Mouse (Mus musculus) neural tube, embryonic 11.5 days (tissue): ENCODE results near the gene Plin5. TPM values are rescaled to one million over a fixed set of nuclear protein-coding genes. Genes with fewer than 3 reads are reported as not detected.
"Not testable (repeated sequence)": the region's sequence is repeated elsewhere in the genome, so short reads cannot be mapped to it uniquely, and the experiment has no call there.

Source experiments
- ATAC-seq: fragments of 200-750 bp; cut with Nextera tagmentation; 2 replicates; pipeline ENCODE4 v1.8.0; 2017; ENCODE audit warnings: moderate number of reproducible peaks, mild to moderate bottlenecking, moderate TSS enrichment, moderate library complexity; ENCODE audit not compliant: insufficient read depth, low FRiP score, low TSS enrichment
- DNase-seq: peaks from one replicate; pipeline ENCODE4 v3.0.0-alpha.2; 2015; ENCODE audit warnings: low spot score
- H3K27ac ChIP-seq: fragments of 300-500 bp; sonication (generic); 2 replicates; pipeline ENCODE4 v1.5.1; 2014; ENCODE audit warnings: low read depth, mild to moderate bottlenecking, low read length
- H3K27me3 ChIP-seq: fragments of 300-500 bp; sonication (generic); 2 replicates; pipeline ENCODE4 v1.6.1; 2014; ENCODE audit warnings: mild to moderate bottlenecking, low read length, mixed read lengths; ENCODE audit not compliant: control insufficient read depth, insufficient read depth
- H3K36me3 ChIP-seq: fragments of 300-500 bp; sonication (generic); 2 replicates; pipeline ENCODE4 v1.6.1; 2014; ENCODE audit warnings: mild to moderate bottlenecking, low read length, moderate library complexity, mixed read lengths; ENCODE audit not compliant: control insufficient read depth, insufficient read depth
- H3K4me1 ChIP-seq: fragments of 300-500 bp; sonication (generic); 2 replicates; pipeline ENCODE4 v1.6.1; 2014; ENCODE audit warnings: low read length, mixed read lengths; ENCODE audit not compliant: control insufficient read depth, insufficient read depth
- H3K4me2 ChIP-seq: fragments of 300-500 bp; sonication (generic); 2 replicates; pipeline ENCODE4 v1.6.1; 2014; ENCODE audit warnings: low read depth, mild to moderate bottlenecking, moderate library complexity
- H3K4me3 ChIP-seq: fragments of 300-500 bp; sonication (generic); 2 replicates; pipeline ENCODE4 v1.5.1; 2014; ENCODE audit warnings: low read depth, low read length
- H3K9ac ChIP-seq: fragments of 300-500 bp; sonication (generic); 2 replicates; pipeline ENCODE4 v1.6.1; 2014; ENCODE audit warnings: mild to moderate bottlenecking, low read length
- H3K9me3 ChIP-seq: fragments of 300-500 bp; sonication (generic); 2 replicates; pipeline ENCODE4 v1.6.1; 2016; ENCODE audit warnings: low read length; ENCODE audit not compliant: control insufficient read depth
- WGBS: fragments of 180-500 bp; shearing (Covaris S2); extraction: QIAGEN DNeasy Blood & Tissue Kit; methylation state at CpG from one replicate; pipeline ENCODE4 v1.1.7; 2014; 5-methylcytosine and 5-hydroxymethylcytosine counted together
- polyA plus RNA-seq: library from polyadenylated mRNA; unstranded; fragments of >200 nt; fragmentation: Nextera tagmentation; extraction: Ambion mirVana; gene quantifications from 2 replicates; pipeline ENCODE4 v1.2.1, GENCODE M21; 2014

Plin5 gene
- polyA plus RNA-seq, 1 experiment from 2014 or later: 0.23 TPM

DNA sequence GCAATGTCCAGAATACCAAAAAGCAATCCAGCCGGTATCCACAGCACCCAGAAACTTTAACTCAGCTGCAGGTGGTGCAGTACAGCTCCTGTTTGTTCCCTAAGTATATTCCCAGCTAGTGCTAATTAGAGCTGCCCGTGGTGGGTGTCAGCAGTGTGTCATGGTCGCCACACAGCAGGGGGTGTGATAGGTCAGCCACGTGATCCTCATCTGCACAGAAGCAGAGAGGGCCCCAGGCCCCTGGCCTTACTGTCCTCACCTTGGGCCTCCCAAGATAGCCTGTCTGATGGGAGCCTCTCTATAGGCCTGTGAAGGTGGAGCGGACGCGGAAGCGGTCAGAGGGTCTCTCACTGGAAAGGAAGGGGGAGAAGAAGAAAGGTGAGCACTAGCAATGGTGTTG is 19.2 kb downstream of the Plin5 start:
- no peak overlapping the region for H3K27ac ChIP-seq
- no peak for DNase-seq
- no peak overlapping the region for H3K4me2 ChIP-seq
- no peak overlapping the region for H3K4me3 ChIP-seq
- H3K27me3 ChIP-seq: no peaks in the 10 kb centered on the region
- H3K9ac ChIP-seq: no peak overlapping the region
- WGBS: 88% methylated on average over 8 of the region's 8 CpGs
- peaks cover 51% of the 10 kb centered on the region for H3K36me3 ChIP-seq
- ATAC-seq: no peak
- H3K4me1 ChIP-seq: no peaks in the 10 kb centered on the region
- no peaks in the 10 kb centered on the region for H3K9me3 ChIP-seq

GRCm38 (mm10) chr17:56096883-56097282 is 20.5 kb downstream of the Plin5 start:
- H3K4me2 ChIP-seq: no peak overlapping the region
- H3K9ac ChIP-seq: no peak overlapping the region
- WGBS: 89% methylated on average over 12 of the region's 12 CpGs
- H3K27ac ChIP-seq: no peak overlapping the region
- H3K4me3 ChIP-seq: no peak overlapping the region
- DNase-seq: no peak
- H3K36me3 ChIP-seq: peaks cover 40% of the 10 kb centered on the region
- ATAC-seq: no peak
- H3K9me3 ChIP-seq: no peaks in the 10 kb centered on the region
- no peaks in the 10 kb centered on the region for H3K4me1 ChIP-seq
- no peaks in the 10 kb centered on the region for H3K27me3 ChIP-seq

- no peak for ATAC-seq
- Histone ChIP-seq H3K4me3 (no peak overlapping the region), H3K4me1 (no peaks in the 10 kb centered on the region), H3K36me3 (peaks cover 22% of the 10 kb centered on the region), H3K27me3 (no peaks in the 10 kb centered on the region), H3K9ac (no peak overlapping the region), H3K27ac (no peak overlapping the region), H3K9me3 (no peaks in the 10 kb centered on the region), H3K4me2 (no peak overlapping the region)
- WGBS: 96% methylated on average over 1 of the region's 1 CpGs
- no peak for DNase-seq
Measured at GRCm38 (mm10) chr17:56092794-56093193, 24.6 kb downstream of the Plin5 start.

DNA sequence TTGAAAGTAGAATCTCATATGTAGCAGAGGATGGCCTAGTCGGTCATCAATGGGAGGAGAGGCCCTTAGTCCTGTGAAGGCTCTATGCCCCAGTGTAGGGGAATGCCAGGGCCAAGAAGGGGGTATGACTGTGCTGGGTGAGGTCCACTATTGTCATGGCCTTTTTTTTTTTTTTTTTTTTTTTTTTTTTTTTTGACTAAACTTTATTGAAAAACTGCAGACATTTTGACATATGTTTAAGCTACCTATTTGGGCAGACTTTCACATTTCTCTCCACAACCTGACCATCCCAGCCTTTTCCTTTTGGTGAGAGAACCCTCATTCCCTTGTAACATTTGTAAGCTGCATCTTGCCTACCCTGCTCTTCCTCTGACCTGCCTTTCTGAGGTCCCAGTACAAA is 25.1 kb downstream of the Plin5 start:
- Histone ChIP-seq H3K27ac (no peak overlapping the region), H3K36me3 (peaks cover 19% of the 10 kb centered on the region), H3K9me3 (no peaks in the 10 kb centered on the region), H3K27me3 (no peaks in the 10 kb centered on the region), H3K4me1 (no peaks in the 10 kb centered on the region), H3K9ac (no peak overlapping the region), H3K4me3 (no peak overlapping the region), H3K4me2 (no peak overlapping the region)
- WGBS: 100% methylated on average over 1 of the region's 1 CpGs
- ATAC-seq: no peak
- DNase-seq: no peak

GRCm38 (mm10) chr17:56080781-56081585 is 36.4 kb downstream of the Plin5 start:
- H3K36me3 ChIP-seq: 0 out of 2 replicates have a peak, but pooled peaks cover 2% of the 10 kb centered on the region
- DNase-seq: peak; percentile 75
- no peaks in the 10 kb centered on the region for H3K27me3 ChIP-seq
- 9% methylated on average over 8 of the region's 8 CpGs for WGBS
- no peaks in the 10 kb centered on the region for H3K9me3 ChIP-seq
- peak overlapping the region; percentile 94 for H3K4me3 ChIP-seq
- H3K9ac ChIP-seq: peak overlapping the region; percentile 77
- peak overlapping the region; percentile 99 for H3K4me2 ChIP-seq
- H3K27ac ChIP-seq: no peak overlapping the region
- H3K4me1 ChIP-seq: peaks cover 11% of the 10 kb centered on the region
- peak; percentile 37 for ATAC-seq

DNA sequence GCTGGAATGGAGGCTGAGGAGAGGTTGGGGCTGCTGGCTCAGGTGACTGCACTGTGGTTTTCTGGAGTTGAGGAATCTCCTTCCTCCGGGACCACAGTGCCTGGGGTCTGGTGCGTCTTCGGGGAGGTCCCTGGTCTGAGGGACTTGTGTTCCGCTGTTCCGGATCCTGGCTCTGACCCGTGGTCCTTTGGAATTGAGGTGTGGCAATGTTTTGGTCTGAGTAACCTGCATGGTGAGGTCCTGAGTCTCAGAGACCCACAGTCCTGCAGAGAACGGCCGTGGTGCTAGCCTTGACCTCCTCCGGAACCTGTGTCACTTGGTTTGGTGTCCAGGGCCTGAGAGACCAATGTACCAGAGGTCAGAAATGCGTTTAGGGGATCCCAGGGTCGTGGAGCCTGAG is 37.5 kb downstream of the Plin5 start:
- Histone ChIP-seq H3K4me1 (peaks cover 13% of the 10 kb centered on the region), H3K27me3 (no peaks in the 10 kb centered on the region), H3K9ac (peak overlapping the region; percentile 77), H3K4me2 (peak overlapping the region; percentile 99), H3K4me3 (peak overlapping the region; percentile 94), H3K9me3 (no peaks in the 10 kb centered on the region), H3K36me3 (0 out of 2 replicates have a peak, but pooled peaks cover 2% of the 10 kb centered on the region), H3K27ac (peak overlapping the region; percentile 58; the same call in 1 of the 2 replicates)
- WGBS: 6% methylated on average over 10 of the region's 11 CpGs
- ATAC-seq: no peak
- DNase-seq: no peak

DNA sequence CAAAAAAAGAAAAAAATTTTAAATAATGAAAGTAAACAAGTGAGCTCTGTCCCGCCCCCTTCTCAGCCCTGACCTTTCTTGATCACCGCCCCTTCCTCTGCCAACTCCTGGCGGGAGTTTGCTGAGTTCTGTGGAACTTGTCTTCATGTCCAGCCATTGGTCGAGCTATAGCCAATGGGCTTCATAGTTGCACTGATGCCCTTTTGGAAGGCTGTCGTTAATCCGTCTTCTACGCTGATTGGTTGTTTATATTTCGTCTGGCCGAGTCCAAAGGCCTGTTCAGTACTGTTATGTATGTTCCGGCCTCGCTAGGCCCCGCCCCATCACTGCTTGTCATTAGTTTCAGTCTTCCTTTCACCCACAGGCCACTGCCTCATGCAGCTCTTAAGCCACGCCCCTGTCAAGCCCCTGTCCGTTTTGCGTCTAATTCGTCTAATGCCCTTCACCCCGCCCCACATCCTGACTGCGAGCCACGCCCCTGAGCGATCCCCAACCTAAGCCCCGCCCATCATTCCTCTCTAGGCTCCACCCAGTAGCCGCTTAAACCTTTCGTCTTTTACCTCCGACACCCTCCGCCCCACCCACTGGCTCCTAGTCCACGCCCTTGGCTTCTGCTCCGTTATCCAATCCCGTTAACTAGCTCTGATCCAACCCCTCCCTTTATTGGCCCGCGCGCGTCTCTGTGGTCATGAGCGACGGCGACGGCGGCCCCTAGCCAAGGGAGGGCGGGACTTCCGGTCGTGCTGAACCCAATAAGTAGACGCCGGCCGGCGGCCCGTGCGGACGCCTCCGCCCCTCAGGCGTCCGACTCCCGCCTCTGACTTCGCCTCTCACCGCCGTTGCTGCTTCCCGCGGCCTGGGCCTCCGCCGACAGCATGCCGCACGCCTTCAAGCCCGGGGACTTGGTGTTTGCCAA is 38.3 kb downstream of the Plin5 start, which contains the start of gene Hdgfl2:
Gene Hdgfl2, plus strand, starts transcription at position 755 of the 916 bp plus-strand sequence.
- Histone ChIP-seq H3K4me1 (peaks cover 13% of the 10 kb centered on the region), H3K27ac (peak within 1 kb of the TSS; percentile 58; the same call in 1 of the 2 replicates), H3K9me3 (no peaks in the 10 kb centered on the region), H3K27me3 (no peaks in the 10 kb centered on the region), H3K9ac (peak within 1 kb of the TSS; percentile 77), H3K4me2 (peak within 1 kb of the TSS; percentile 99), H3K4me3 (peak within 1 kb of the TSS; percentile 94), H3K36me3 (0 out of 2 replicates have a peak, but pooled peaks cover 2% of the 10 kb centered on the region)
- DNase-seq (peak; percentile 99), ATAC-seq (peak; percentile 91)
- under 1% methylated on average over 61 of the region's 61 CpGs for WGBS

DNA sequence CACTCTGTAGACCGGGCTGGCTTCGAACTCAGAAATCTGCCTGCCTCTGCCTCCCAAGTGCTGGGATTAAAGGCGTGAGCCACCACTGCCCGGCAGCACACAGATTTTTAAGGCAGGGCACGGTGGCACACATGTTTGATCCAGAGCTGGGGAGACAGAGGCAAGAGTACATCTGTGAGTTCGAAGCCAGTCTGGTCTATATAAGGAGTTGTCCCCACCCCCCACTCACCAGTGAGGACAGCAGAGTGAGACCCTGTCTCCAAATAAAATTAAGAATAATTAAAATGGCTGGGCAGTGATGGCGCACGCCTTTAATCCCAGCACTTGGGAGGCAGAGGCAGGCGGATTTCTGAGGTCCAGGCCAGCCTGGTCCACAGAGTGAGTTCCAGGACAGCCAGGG is 39.0 kb downstream of the Plin5 start:
- 64% methylated on average over 9 of the region's 9 CpGs for WGBS
- not testable (repeated sequence) for H3K36me3 ChIP-seq, DNase-seq, H3K27me3 ChIP-seq, ATAC-seq, H3K9me3 ChIP-seq, H3K9ac ChIP-seq, H3K27ac ChIP-seq, H3K4me3 ChIP-seq
- Histone ChIP-seq H3K4me2 (peak overlapping the region; percentile 25; the same call in 1 of the 2 replicates), H3K4me1 (peaks cover 13% of the 10 kb centered on the region)
